Mouse (Mus musculus): ENCODE results near the gene BC028528. TPM values are rescaled to one million over a fixed set of nuclear protein-coding genes. Genes with fewer than 3 reads are reported as not detected.
A peak's percentile ranks its signal among the peaks of the same experiment; 100 is the strongest.
"Not testable (repeated sequence)": the region's sequence is repeated elsewhere in the genome, so short reads cannot be mapped to it uniquely, and the experiment has no call there.

Gene BC028528
- total RNA-seq (2021) = 10 to 100 TPM; 21.3 to 21.5 TPM
- long read RNA-seq, experiment 1, transcript BC028528-201 (6 exons, 752 nt) = minor isoform, 6 of 14 reads
- long read RNA-seq, experiment 1, transcript BC028528-202 (6 exons, 809 nt) = major isoform, 7 of 14 reads
- long read RNA-seq, experiment 1, partial matches to known transcripts = 0 of 14 reads
- long read RNA-seq, experiment 1, other reads (novel, unspliced or antisense) = 0 of 14 reads
- long read RNA-seq, experiment 2, partial matches to known transcripts = 1 of 8 reads
- long read RNA-seq, experiment 2, other reads (novel, unspliced or antisense) = 3 of 8 reads

GRCm38 (mm10) chr3:95891211-95892065 is at the start of gene BC028528:
TSS of gene BC028528 (minus strand) at chr3:95892005.
- DNase-seq (ENCODE audit: low spot score in 2 of 2) = no peak

- DNase-seq (ENCODE audit: low spot score in 2 of 2) = no peak
Measured at GRCm38 (mm10) chr3:95938835-95939234, 47.0 kb upstream of the BC028528 start.

- DNase-seq (ENCODE audit: low spot score in 2 of 2) = no peak
Measured at GRCm38 (mm10) chr3:95938217-95938616, 46.4 kb upstream of the BC028528 start.

GRCm38 (mm10) chr3:95934448-95934847 is 42.6 kb upstream of the BC028528 start:
- DNase-seq (ENCODE audit: low spot score in 2 of 2) = no peak

GRCm38 (mm10) chr3:95933111-95933750 is 41.4 kb upstream of the BC028528 start:
- DNase-seq (ENCODE audit: low spot score in 2 of 2) = no peak

GRCm38 (mm10) chr3:95932566-95932965 is 40.8 kb upstream of the BC028528 start:
- no peak for DNase-seq (ENCODE audit: low spot score in 2 of 2)

- no peak for DNase-seq (ENCODE audit: low spot score in 2 of 2)
Measured at GRCm38 (mm10) chr3:95932157-95932556, 40.4 kb upstream of the BC028528 start.

- no peak for DNase-seq (ENCODE audit: low spot score in 2 of 2)
Measured at GRCm38 (mm10) chr3:95931471-95931870, 39.7 kb upstream of the BC028528 start.

- DNase-seq (ENCODE audit: low spot score in 2 of 2) = no peak
Measured at GRCm38 (mm10) chr3:95930471-95930789, 38.6 kb upstream of the BC028528 start.

GRCm38 (mm10) chr3:95929581-95930470 is 38.0 kb upstream of the BC028528 start:
- DNase-seq (ENCODE audit: low spot score in 2 of 2) = peak; percentile 19 to 27

- peak; percentile 91 to 95 for DNase-seq (ENCODE audit: low spot score in 2 of 2)
Measured at GRCm38 (mm10) chr3:95928658-95929503, 37.1 kb upstream of the BC028528 start, which contains the start of gene Anp32e. TSS of gene Anp32e (plus strand) at chr3:95929246.

- no peak for DNase-seq (ENCODE audit: low spot score in 2 of 2)
Measured at GRCm38 (mm10) chr3:95928261-95928657, 36.5 kb upstream of the BC028528 start.

GRCm38 (mm10) chr3:95925087-95925486 is 33.3 kb upstream of the BC028528 start:
- no peak for DNase-seq (ENCODE audit: low spot score in 2 of 2)

- no peak for DNase-seq (ENCODE audit: low spot score in 2 of 2)
Measured at GRCm38 (mm10) chr3:95924185-95924584, 32.4 kb upstream of the BC028528 start.

GRCm38 (mm10) chr3:95923429-95923828 is 31.6 kb upstream of the BC028528 start:
- DNase-seq (ENCODE audit: low spot score in 2 of 2) = not testable (repeated sequence)

GRCm38 (mm10) chr3:95920532-95920931 is 28.7 kb upstream of the BC028528 start:
- DNase-seq (ENCODE audit: low spot score in 2 of 2) = not testable (repeated sequence)

GRCm38 (mm10) chr3:95916760-95917159 is 25.0 kb upstream of the BC028528 start:
- DNase-seq (ENCODE audit: low spot score in 2 of 2) = no peak

GRCm38 (mm10) chr3:95914706-95915105 is 22.9 kb upstream of the BC028528 start:
- no peak for DNase-seq (ENCODE audit: low spot score in 2 of 2)

GRCm38 (mm10) chr3:95907613-95908012 is 15.8 kb upstream of the BC028528 start:
- DNase-seq (ENCODE audit: low spot score in 2 of 2) = no peak

- no peak for DNase-seq (ENCODE audit: low spot score in 2 of 2)
Measured at GRCm38 (mm10) chr3:95906860-95907259, 15.1 kb upstream of the BC028528 start.
